Mouse (Mus musculus): Measurements from ENCODE around the gene Cd44. TPM values are rescaled to one million over a fixed set of nuclear protein-coding genes. Genes with fewer than 3 reads are reported as not detected.

Cd44 gene
- polyA plus RNA-seq, 1 experiment from 2014 or later, result 215 TPM

DNA sequence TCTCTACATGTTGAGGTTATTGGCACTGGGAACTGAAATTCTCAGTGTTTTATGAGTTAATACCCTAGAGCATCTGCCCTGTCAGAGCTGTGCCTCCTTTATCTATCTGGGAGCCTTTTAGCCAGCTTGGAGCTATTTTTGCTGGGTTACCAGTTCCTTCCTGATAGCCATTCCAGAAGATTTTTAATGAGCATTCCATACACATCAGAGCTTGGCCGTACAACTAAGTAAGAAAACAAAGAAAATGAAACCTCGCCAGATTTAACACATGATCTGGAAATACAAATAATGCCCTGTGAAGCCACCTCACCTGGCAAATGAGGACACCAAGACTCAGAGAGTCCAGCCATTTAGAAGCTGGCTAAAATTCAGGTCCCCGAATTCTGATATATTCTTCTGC is 138.3 kb downstream of the Cd44 start:
- H3K36me3 ChIP-seq (ENCODE audit: inconsistent target), result no peaks in the 10 kb centered on the region
- no peak overlapping the region for H3K27ac ChIP-seq
- H3K79me2 ChIP-seq (ENCODE audit: inconsistent target), result no peaks in the 10 kb centered on the region
- H3K4me3 ChIP-seq (ENCODE audit: inconsistent target), result no peak overlapping the region
- WGBS (ENCODE audit: missing documents), result 98% methylated on average over 3 of the region's 3 CpGs

Other genes starting within 250 kb of the Cd44 start
- 0.03 to 0.42 TPM (median 0.07 TPM) in 3 replicates for gene Slc1a2, start 243.0 kb downstream of the Cd44 start, polyA plus RNA-seq (2018)
- gene Pdhx, start 171.8 kb upstream of the Cd44 start, polyA plus RNA-seq (2018), result 11.4 to 17.7 TPM (median 17.0 TPM) in 3 replicates
- 32.0 to 47.5 TPM (median 35.1 TPM) in 3 replicates for gene Apip, start 172.0 kb upstream of the Cd44 start, polyA plus RNA-seq (2018)

Data from macrophage (primary cell).